Mouse (Mus musculus): ENCODE data around the gene Zfp787.

GRCm38 (mm10) chr7:6184521-6184920, 28.7 kb upstream of the Zfp787 start:
- TF ChIP-seq CTCF (IDR thresholded peaks at IDR 0.05; ENCODE audit: control insufficient read depth, insufficient read depth, low read length) (no peak), POLR2A (IDR thresholded peaks at IDR 0.05; ENCODE audit: borderline replicate concordance, control insufficient read depth, low read depth, low read length) (no peak)
